Mouse (Mus musculus): ENCODE data around the gene Cops4.

Cops4 gene

DNA sequence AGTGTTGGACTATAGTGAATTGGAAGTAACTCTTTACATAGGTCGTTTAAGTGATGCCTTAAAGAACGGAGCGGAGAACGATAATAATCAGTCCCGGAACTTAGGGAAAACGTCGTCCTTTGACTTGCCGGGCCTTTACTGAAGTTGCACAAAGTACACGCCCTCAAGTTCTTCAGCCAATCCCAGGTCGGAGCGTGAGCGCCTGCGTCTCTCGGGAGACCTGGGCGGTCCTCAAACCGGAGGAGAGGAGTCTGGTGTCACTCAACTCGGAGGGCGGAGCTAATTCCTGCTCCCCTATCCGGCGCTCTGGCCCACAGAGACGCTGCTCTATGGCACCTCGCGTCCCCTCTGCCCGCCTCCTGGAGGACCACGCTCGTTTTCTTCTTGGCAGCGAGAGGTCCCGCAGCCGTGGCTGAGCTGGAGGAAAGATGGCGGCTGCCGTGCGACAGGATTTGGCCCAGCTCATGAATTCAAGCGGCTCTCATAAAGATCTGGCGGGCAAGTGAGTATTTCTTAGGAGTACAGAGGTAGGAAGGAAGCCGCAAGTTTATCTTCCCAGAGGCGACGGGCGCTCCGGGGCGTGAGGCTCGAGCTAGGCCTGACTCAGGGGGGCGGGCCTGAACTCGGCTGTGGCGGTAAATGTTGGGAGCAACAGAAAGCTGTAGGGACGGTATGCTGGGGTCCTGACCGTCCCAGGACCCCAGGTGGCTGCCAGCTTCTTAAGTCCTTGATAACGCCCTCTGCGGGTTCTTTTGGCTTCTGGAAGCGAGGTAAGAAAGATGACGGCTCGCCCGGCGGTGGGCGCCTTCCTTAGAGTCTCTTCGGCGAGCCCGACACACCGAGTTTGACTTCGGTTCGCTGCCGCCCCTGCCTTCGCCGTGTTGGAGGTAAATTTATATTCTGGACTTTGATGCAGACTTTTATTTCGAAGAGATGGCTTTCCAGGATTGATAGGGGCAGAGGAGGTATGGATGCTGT, at the start of gene Cops4:
Gene Cops4 (plus strand): TSS at position 261 of the 978 bp plus-strand sequence.
- peak; percentile 100 for DNase-seq

DNA sequence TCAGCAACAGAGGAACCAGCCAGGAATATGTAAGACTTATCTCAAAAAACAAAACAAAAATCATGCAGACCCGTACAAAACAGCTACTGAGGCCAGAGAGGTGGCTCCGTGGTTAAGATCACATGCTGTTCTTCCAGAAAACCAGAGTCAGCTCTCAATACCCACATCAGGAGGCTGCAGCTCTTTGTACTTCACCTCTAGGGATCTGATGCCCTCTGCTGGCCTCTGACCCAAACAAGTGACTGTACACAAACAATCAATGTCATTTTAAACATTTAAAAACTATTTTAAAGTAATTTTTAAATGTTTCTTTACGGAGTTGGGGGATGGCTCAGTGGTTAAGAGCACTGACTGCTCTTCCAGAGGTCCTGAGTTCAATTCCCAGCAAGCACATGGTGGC, 41.8 kb upstream of the Cops4 start:
- peak; percentile 54 for DNase-seq

DNA sequence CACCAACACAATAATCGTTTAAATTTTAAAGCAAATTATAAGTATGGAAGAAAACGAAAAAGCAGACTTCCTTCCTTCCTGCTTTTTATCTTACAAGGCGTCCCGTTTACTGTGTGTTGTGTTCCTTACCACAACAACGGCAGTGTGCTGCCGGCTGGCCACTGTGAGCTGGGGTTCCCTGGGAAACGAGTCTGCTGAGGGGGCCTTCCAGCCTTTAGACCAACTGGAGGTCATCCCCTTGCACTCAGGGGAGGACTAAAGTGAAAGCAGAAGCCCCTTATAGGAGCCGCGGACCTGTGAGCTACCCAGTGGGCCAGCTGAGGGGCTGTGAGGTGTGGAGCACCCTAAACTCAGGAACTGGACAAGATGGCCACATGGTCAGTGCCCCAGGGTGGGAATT, 40.5 kb upstream of the Cops4 start:
- DNase-seq = peak; percentile 71

DNA sequence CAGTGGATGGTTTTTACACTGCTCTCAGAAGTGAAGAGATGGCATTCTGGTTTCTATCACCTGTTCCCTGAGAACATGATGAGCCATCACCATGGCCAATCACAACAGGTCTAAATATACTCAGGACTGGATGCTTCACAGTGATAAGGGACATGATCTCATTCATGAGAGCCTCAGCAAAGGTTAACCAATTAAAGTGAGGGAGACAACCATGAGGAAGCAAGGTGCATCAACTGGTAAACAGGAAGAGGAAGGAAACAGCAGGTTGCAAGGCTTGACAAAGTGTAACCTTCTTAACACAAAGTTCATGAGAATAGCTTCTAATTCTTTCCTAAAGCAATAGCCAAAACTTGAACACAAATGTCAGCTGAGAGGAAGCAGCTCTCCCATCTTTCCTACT, 34.5 kb upstream of the Cops4 start:
- no peak for DNase-seq

DNA sequence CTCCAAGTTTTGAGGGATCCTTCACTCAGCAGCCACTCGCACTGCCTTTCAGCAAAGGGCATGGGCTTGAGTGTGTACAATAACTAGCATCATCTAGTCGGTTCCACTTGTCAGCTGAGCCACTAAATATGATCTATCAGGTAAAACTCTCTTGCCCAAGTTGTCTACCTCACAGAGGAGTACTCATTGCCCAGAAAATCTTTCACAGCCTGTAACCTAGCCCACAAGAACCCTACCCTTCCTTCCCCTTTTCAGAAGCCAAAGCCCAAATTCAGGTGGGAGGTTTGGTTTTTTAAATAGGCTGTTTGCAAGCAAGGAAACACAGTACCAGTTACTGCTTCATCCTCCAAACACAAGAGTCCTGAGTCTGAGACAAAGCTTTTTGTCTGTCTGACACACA, 31.0 kb upstream of the Cops4 start:
- peak; percentile 52 for DNase-seq

DNA sequence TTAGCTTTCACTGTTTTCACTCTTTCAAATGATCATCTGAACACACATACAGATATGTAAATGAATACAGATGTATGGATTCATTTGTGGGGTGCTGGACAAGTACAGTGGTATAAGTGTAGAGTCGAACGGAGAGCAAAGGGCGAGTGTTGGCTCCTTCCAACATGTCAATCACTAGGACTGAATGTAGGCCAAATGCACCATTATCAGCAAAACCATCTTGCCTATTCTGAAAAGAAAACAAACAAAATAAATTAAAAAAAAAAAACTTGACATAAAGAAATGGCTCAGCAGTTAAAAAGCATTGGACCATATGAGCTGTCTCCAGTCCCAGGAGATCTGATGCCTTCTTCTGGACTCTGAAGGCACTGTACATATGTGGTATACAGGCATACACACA, 29.9 kb upstream of the Cops4 start:
- DNase-seq = peak; percentile 25

DNA sequence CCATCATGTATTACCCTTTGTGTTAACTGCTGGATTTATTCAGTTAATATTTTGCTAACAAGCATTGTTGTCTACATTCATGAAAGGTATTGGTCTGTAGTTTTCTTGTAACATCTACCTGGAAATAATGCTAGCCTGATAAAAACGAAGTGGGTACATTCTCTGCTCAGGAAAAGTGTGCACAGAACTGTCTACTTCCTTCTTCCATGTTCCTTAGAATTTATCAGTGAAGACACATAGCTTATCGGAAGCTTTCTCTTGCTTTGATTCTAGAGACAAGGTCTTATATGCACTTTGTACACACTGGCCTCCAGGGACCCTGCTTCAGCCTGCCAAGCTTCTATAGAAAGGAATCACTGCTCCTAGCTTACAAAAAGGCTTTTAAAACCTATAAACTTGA, 28.8 kb upstream of the Cops4 start:
- DNase-seq = peak; percentile 13

DNA sequence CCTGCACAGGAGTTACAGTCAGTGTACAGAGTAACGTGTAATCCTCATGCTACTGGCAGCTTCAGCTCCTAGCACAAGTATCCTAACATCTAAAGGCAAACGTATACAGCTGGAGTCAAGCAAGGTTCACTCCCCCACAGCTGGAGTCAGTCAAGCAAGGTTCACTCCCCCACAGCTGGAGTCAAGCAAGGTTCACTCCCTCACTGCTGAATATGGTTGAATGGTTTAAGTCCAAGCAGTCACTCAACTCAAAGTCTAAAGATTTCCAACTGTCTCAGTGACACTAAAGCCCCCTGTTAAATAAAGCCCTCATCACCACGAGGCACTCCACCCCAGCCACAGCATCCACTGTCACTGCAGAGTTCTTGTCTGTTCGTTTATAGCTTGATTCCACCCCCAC, 26.4 kb upstream of the Cops4 start:
- DNase-seq = peak; percentile 64

DNA sequence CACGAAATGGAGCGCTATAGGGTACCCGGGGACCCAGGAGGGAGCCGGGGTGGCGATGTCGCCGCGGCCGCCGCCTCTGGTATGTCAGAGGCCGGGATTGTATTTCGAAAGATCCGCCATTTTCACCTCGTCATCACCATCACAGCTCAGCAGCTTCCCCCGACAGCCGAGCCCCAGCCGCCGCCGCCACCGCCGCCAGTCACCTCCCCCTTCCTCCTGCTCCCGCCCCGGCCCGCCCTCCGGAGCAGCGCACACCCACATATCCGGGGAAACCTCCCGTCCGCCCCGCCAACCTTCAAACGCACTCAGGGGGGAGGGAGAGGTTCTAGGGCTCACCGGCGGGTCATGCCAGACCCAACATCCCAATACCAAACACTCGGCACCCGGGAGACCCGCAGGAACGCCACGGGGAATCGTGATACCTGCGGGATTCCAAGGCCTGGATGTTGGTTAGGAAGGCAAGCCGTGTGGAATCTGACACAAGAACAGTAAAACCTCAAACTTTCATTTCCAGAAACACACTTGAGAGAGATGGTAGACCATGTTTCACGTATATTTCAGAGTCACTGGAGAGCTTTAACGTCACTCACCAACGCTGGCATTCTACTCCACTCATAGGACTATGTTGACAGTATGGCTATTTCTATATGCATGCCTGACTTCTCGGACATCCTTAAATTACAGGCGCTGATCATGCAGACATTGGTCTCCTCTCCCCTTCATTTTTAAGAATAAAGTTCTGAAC, 19.5 kb upstream of the Cops4 start:
- DNase-seq = peak; percentile 98

DNA sequence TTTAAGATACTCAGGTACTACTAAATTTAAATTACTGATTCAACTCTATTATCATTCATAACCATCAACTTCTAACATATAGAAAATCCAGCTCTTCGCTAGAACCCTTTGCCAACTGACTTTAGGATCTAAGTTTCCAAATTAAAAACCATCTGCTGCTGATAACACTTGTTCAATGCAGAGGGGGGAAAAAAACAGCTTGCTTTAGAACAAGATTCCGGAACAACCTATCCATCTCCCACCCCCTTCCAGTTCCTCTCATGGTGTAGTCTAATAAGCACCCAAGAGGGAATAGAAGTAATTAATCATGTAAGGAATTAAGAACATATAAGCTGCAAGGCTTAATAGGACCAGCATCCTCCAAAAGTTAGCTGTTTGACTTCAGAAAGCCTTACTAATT, 18.9 kb upstream of the Cops4 start:
- DNase-seq = peak; percentile 12

DNA sequence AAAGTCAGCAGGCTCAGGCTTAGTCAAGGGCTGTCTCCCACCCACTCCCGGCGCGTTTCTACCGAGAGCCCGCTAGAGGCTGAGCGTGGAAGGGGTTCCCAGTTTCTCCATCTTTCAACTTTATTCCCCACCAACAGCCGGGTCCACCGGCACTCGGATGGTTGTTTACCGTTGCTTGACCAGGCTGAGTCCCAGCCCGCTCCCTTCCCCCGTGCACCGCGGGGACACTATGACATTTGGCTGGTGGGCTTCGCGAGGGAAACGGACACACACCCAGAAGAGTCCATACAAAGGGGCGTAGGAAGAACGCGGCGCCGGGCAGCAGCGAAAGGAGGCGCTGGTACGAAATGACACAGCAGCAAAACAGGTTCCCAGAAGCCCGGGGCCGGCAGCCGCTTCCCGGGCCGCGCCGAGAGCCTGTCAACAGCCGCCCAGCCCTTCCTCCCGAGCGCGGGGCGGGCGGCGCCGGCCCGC, 18.2 kb upstream of the Cops4 start:
- DNase-seq = peak; percentile 91

DNA sequence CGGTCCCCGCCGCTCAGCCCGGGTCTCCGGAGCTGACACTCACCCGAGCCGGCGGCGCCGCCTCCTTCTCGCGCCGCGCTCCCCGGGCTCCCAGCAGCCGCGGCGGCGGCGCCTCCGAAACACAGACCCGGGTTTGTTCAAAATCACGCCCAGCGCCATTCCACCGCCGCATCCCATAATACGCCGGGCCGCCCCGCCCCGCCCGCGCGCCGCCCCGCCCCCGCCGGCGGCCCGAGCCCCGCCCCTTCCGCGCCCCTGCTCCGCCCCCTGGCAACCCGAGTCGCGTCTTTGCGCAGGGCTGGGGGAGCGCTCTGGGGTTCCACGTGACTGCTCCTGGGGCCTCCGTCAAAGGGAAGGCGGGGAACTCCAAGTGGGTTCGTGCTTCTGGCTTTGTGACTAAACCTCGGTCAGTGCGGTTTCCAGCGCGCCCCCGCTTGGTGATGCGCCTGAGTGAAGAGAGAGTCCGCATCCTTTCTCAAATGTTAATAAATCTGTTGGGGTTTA, 17.6 kb upstream of the Cops4 start, which contains the start of gene Lin54:
Gene Lin54 (minus strand): TSS at position 182 of the 504 bp plus-strand sequence.
- DNase-seq = peak; percentile 99

DNA sequence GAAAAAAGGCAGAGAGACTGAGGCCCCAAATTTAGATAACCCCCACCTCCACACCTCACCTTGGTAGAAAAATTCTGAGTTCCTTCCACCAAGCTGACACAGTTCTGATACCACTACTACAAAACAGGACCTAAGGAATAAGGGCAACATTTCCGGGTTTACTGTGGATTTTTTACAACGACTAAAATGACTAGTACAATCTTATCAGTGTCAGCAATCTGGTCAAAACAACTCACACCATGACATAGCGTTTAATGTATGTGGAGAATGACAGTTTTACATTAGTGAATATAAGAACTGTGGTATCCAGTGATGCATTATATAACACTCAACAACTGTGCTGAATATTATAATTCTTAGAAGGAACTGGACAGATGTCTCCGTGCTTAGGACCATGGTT, 16.8 kb upstream of the Cops4 start:
- DNase-seq = no peak

DNA sequence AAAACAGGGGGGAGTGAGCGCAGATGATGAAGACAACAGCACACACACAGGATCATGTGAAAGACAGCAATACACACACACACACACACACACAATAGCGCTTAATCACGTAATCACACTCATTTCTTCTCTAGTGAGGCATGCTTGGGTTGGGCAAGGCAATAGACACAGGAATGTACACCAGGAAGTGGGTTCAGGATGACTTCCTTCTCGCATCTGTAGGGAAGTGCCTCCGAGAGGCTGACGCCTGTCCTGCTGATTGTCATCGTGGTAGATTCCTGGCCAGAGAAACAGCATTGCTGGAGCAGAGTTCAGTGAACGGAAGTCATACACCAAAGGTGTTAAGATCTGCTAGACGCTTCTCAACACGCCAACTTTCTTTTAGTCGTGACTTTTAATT, 8.9 kb upstream of the Cops4 start:
- peak; percentile 81 for DNase-seq

DNA sequence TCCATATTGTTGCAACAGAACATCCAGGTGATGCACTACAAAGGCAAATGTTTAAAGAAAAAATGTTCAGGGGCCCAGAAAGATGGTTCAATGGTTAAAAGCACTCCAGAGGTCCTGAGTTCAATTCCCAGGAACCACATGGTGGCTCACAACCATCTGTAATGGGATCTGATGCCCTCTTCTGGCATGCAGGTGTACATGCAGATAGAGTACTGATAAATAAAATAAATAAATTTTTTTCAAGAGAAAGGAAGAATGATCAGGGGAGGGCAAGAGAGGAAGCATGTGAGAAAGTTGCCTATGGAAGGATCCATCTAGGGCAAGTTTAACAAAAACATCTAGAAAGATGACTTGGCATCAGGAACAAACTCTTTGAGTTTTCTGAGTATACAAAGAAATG, 5.5 kb upstream of the Cops4 start:
- DNase-seq = no peak

DNA sequence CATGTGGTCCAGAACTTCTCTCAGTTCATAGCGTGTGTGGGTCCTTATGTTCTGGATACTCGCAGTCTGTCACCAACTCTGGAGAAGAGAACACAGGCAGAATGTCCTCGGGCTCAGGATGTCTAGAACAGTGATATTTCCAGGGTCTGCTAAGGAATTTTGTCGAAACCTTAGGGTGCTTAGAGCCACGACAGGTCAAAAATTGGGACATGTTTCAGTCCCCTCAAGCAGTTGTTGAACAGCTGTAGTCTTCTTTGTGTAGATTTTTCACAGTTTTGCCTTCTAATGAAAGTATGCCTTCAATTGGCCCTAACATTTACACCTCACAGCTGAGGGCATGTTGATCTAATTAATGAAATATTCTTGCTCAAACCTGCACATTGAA, 910 bp downstream of the Cops4 start:
- no peak for DNase-seq

DNA sequence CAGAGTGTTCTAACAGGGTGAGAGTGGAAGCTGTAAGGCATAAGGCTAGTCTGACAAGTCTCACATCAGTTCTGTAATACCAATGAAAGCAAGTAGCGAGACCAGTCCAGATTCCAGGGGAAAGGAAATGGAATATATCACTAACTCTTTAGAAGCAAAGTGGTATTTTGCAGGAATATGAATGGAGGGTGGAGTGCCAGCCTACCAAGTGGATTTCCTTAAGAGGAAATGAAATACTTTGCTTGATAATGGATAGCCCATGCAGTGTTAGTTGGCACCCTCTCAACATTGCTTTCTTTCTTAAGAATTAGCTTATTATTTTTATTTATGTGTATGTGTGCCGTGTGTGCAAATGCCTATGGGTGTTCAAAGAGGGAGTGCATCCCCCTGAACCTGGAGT, 2.1 kb downstream of the Cops4 start:
- peak; percentile 68 for DNase-seq

DNA sequence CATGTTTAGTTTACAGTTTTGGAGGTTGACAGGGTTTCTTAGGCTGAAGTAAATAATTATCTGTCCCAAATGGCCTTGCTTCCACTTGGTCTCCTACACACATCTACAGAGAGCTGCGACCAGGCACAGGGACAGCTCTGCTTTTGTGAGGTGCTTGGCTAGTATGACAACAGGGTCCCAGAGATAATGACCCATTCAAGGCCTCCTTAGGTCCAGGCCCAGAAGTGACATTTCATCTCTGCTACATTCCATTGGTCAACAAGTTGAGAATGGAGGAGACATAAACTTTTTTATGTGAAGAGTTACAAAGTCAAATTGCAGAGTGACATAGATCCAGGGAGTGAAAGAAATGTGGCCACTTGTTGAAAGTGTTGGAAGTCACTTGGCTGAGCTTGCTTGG, 5.2 kb downstream of the Cops4 start:
- DNase-seq = peak; percentile 60

DNA sequence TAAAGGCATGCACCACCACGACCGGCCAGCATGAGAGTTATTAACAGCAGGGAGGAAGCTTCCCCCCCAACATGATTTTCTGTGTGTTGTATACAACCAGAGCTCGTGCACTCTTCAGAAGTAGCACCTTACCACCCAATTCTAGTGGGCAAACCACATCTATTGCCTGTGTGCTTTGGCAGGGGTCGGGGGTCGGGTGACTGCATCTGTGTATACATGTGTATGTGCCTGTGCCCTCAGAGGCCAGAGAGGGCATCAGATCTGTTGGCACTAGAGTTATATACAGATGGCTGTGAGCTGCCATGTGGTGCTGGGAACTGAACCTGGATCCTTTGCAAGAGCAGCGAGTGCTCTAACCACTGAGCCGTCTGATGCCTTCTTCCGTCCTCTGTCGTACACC, 6.8 kb downstream of the Cops4 start:
- peak; percentile 64 for DNase-seq

DNA sequence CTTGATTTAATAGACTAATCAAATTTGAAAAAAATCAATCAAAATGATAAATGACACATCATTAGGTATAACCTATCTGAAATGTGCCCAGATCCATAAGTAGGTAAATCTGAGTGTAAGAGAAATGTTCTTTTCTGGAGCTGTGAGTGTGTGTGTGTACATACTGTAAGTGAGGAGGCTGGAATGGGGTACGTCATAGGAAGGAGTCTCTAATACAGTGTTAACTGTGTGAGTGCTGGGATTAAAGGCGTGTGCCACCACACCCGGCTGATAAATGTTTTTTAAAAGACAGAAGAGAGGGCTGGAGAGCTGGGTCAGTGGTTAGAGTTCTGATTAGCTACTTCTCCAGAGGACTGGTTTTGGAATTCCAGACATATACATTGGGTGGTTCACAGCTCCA, 7.5 kb downstream of the Cops4 start:
- DNase-seq = peak; percentile 54

DNA sequence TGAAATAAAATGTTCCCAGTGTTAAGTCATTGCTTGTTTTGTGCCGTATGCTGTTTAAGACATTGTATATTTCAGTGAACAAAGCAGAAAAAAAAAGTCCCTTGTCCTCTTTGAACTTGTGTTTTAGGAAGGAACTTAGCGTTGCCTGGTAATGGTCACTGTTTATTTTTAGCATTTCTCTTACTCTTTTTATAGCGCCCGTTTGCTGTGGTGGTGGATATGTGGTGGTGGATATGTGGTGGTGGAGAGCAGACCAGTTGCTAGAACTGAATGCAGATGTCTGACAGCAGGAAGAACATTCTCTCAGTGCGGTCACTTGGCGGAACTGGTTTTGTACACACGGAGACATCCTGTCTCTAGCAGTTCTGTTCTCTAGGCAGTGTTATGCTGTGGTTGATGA, 8.1 kb downstream of the Cops4 start:
- peak; percentile 97 for DNase-seq

DNA sequence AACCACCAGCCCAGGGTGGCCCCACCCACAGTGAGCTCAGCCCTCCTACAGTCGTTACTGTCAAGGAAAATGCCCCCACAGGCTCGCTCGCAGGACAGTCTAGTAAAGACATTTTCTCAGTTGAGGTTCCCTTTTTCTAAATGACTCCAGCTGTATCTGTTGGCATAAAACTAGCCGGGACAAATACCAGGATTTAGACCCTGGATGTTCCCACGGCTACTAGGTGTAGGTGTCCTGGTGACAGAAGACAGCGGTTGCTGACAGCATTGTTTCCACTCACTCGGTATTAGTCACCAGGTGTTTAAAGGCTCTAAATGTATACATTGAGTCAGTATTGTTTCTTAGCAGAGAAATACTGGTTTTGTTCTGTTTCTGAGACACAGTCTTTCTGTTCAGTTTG, 17.7 kb downstream of the Cops4 start:
- DNase-seq = peak; percentile 73

DNA sequence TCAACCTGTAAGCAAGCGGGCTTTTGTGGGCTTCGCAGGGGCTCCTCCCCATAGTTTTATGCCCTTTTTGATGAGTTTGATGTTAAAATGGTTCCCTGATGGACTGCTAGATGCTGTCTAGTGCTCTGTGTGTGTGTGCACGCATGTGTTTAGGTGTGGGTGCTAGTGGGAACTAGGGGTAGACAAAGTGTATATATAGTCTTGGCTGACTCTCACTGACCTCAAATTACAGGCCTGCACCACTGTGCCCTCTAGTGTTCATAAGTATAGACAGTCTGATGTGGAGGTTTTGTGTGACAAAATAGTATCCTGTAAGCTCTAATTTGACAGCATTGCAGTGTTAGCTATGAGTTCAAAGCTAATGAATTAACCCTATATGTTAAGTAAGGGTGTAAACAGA, 18.5 kb downstream of the Cops4 start:
- peak; percentile 81 for DNase-seq
